Mouse (Mus musculus) erythroblast, embryonic 14.5 days (primary cell): ENCODE measurements around the gene Sart3.

Source experiments
- GATA1 ChIP-seq: IDR thresholded peaks from 2 replicates; pipeline ENCODE4 v1.6.1; 2012; ENCODE audit warnings: low read length, inconsistent platforms, mixed read lengths
- TAL1 ChIP-seq: IDR thresholded peaks from 3 replicates; pipeline ENCODE4 v1.6.1; 2012; ENCODE audit warnings: low read length, inconsistent platforms, mixed read lengths

- TF ChIP-seq TAL1 = no peak
- no peak for TF ChIP-seq GATA1
Observed at GRCm38 (mm10) chr5:113768806-113769205, 3.5 kb downstream of the Sart3 start.
